Mouse (Mus musculus): Measurements from ENCODE around the gene Ccdc6.

- TF ChIP-seq CTCF (IDR thresholded peaks at IDR 0.05; ENCODE audit: low read depth, low read length): no peak
- no peak for TF ChIP-seq TAL1 (conservative IDR thresholded peaks at IDR 0.05; ENCODE audit: low read depth, low read length)
- no peak for TF ChIP-seq GATA1 (IDR thresholded peaks at IDR 0.05; ENCODE audit: borderline replicate concordance, low read length)
Observed at GRCm38 (mm10) chr10:70200889-70201500, 104.1 kb downstream of the Ccdc6 start.
